Mouse (Mus musculus) liver, adult 2 months (tissue): ENCODE data around the gene Baiap2l2. TPM values are rescaled to one million over a fixed set of nuclear protein-coding genes. Genes with fewer than 3 reads are reported as not detected.
"Not testable (repeated sequence)": the region's sequence is repeated elsewhere in the genome, so short reads cannot be mapped to it uniquely, and the experiment has no call there.

Source experiments
- DNase-seq: peaks from one replicate; pipeline ENCODE4 v3.0.0-alpha.2; 2011; ENCODE audit warnings: low read depth, low spot score; ENCODE audit errors: extremely low read depth
- H3K27ac ChIP-seq: fragments of 200-500 bp; replicated peaks from 2 replicates; pipeline ENCODE4 v1.5.1; 2012; ENCODE audit warnings: low read depth, mild to moderate bottlenecking, control low read depth, inconsistent platforms, low read length; ENCODE audit not compliant: insufficient read depth
- H3K27me3 ChIP-seq: fragments of 200-500 bp; 2 replicates; pipeline ENCODE4 v1.6.1; 2012; ENCODE audit warnings: mild to moderate bottlenecking, moderate library complexity, low read length, inconsistent platforms; ENCODE audit not compliant: control insufficient read depth, insufficient read depth
- H3K36me3 ChIP-seq: fragments of 200-500 bp; 2 replicates; pipeline ENCODE4 v1.6.1; 2012; ENCODE audit warnings: low read length, inconsistent platforms; ENCODE audit not compliant: control insufficient read depth, insufficient read depth
- H3K4me1 ChIP-seq: fragments of 200-500 bp; 2 replicates; pipeline ENCODE4 v1.6.1; 2011; ENCODE audit warnings: low read length; ENCODE audit not compliant: control insufficient read depth, insufficient read depth
- H3K4me3 ChIP-seq: fragments of 200-500 bp; 2 replicates; pipeline ENCODE4 v1.5.1; 2011; ENCODE audit warnings: low read depth, mild to moderate bottlenecking, control low read depth, low read length, moderate library complexity; ENCODE audit not compliant: insufficient read depth
- H3K79me2 ChIP-seq: fragments of 200-500 bp; 2 replicates; pipeline ENCODE4 v1.6.1; 2012; ENCODE audit warnings: inconsistent platforms, mild to moderate bottlenecking, low read length, moderate library complexity; ENCODE audit not compliant: control insufficient read depth, insufficient read depth
- H3K9ac ChIP-seq: fragments of 200-500 bp; 2 replicates; pipeline ENCODE4 v1.6.1; 2012; ENCODE audit warnings: low read depth, mild to moderate bottlenecking, control low read depth, inconsistent platforms, low read length
- CTCF ChIP-seq: fragments of 200-500 bp; IDR thresholded peaks from 2 replicates; pipeline ENCODE4 v1.5.1; 2011; ENCODE audit warnings: low read depth, low read length, control low read depth
- POLR2A ChIP-seq: fragments of 200-500 bp; IDR thresholded peaks from 2 replicates; pipeline ENCODE4 v1.6.1; 2011; ENCODE audit warnings: low read length, control low read depth; ENCODE audit not compliant: insufficient read depth; ENCODE audit errors: extremely low read depth
- WGBS: fragments of 180-500 bp; shearing (Covaris S2); methylation state at CpG from one replicate; pipeline ENCODE4 v1.1.7; 2018; 5-methylcytosine and 5-hydroxymethylcytosine counted together
- polyA plus RNA-seq: library from polyadenylated mRNA; depleted of rRNA; stranded (reverse); fragments of >200 nt; gene quantifications from 2 replicates; pipeline ENCODE4 v1.2.3, GENCODE M21; 2012
- total RNA-seq: library from RNA; depleted of rRNA; stranded (reverse); fragments of >200 nt; gene quantifications from 2 replicates; pipeline ENCODE4 v1.2.3, GENCODE M21; 2014

Gene Baiap2l2
- total and polyA plus RNA-seq, 2 experiments, result 0.31 TPM; not detected in 1

DNA sequence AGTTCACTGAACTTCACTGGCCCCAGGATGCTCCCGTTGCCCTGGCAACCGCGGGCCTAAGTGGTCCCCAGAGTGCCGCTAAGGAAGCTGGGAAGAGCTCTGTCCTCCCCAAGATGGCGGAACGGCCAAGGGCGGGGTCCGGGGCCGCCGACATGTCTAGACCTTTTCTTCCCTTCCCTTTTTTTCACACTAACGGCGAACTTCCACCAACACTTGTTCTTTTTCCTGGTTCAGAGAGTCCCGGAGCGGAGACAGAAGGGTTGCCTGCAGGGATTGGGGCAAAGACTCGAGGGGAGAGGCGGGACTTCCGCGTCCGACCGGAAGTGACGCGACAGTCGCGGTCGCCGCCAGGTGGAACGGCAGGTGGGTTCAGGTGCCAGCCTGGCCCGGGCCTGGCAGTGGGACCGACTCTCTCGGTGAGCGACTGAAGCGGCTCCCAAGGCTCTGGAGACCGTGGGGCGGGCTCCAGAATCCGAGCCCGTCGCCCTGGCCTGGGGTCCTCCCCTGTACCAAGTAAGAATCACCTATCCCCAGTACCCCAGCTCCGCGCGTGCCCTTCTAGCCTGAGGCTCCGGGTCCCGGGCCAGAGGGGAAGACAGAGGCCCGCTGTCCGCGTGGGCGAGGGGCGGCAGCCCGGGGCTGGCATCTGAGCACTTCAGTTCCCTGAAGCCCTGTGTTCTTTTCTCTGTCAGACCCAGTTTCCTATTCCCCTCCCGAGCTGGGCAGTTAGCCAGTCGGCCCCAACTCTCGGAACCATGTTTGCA, 56.1 kb downstream of the Baiap2l2 start, which contains the start of the genes Pick1 and Gm49486:
Gene Pick1 (plus strand): TSS at position 116 of the 764 bp plus-strand sequence.
Gene Gm49486 (plus strand): TSS at position 334 of the 764 bp plus-strand sequence.
- no peaks in the 10 kb centered on the region for H3K79me2 ChIP-seq
- H3K36me3 ChIP-seq, result peaks cover 3% of the 10 kb centered on the region; the same call in 1 of the 2 replicates
- H3K4me1 ChIP-seq, result no peaks in the 10 kb centered on the region
- H3K27ac ChIP-seq, result peak within 1 kb of the TSS; percentile 91
- peak within 1 kb of the TSS; percentile 72 for H3K9ac ChIP-seq
- no peaks in the 10 kb centered on the region for H3K27me3 ChIP-seq
- TF ChIP-seq POLR2A (no peak), CTCF (no peak)
- peak within 1 kb of the TSS; percentile 80 for H3K4me3 ChIP-seq
- 1% methylated on average over 51 of the region's 51 CpGs for WGBS
- DNase-seq, result peak; percentile 71

DNA sequence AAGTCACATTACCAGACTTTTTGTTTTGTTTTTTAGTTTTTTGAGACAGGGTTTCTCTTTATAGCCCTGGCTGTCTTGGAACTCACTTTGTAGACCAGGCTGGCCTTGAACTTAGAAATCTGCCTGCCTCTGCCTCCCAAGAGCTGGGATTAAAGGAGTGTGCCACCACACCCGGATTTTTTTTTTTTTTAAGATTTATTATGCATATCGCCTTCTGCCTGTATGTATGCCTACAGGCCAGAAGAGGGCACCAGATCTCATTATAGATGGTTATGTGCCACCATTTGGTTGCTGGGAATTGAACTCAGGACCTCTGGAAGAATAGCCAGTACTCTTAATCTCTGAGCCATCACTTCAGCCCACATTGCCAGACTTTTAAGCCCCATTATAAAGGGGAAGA, 59.6 kb downstream of the Baiap2l2 start:
- not testable (repeated sequence) for H3K27ac ChIP-seq, H3K36me3 ChIP-seq, H3K4me3 ChIP-seq, H3K4me1 ChIP-seq, DNase-seq, H3K79me2 ChIP-seq, H3K27me3 ChIP-seq, H3K9ac ChIP-seq
- WGBS, result 67% methylated on average over 2 of the region's 2 CpGs

DNA sequence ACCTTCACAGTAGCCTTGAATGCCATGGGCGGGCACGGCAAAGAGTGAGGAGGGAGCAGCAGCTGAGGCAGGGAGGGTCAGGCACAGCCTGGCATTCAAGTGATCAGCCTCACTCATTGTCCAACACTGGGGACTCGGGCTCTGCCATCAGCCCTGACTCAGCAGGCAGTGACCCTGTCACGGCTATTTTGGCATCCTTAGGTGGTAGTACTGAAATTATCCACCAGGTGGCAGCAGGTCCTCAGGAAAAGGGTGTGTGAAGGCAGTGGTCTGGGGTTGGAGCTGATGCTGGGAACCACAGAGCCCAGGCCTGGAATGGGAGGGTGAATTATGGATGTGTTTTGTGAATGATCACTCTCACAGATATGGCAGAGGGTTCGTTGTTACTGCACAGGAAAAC, 60.7 kb downstream of the Baiap2l2 start:
- WGBS, result 16% methylated on average over 5 of the region's 5 CpGs

DNA sequence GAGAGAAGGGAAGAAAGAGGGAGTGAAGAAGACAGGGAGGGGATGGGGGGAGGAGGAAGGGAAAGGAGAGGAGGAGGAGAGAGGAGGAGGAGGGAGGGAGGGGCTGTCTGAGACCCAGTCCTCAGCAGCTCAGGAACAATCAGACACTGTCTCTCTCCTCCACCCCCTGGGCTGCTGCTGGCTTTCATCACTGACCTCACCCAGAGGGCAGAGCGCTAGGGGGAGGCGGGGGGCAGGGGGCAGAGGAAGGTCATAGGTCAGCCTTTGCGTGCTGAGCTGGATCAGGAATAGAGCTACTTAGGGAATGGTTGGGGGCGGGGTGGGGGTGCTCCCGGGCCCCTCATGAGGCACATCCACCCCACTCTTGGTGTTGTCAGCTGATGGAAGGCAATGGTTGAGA, 61.7 kb downstream of the Baiap2l2 start:
- no peak overlapping the region for H3K9ac ChIP-seq
- H3K79me2 ChIP-seq, result no peaks in the 10 kb centered on the region
- WGBS, result 19% methylated on average over 5 of the region's 5 CpGs
- H3K27ac ChIP-seq, result no peak overlapping the region
- no peak for DNase-seq
- H3K4me3 ChIP-seq, result no peak overlapping the region
- TF ChIP-seq POLR2A (no peak), CTCF (no peak)
- no peaks in the 10 kb centered on the region for H3K4me1 ChIP-seq
- H3K36me3 ChIP-seq, result no peaks in the 10 kb centered on the region
- H3K27me3 ChIP-seq, result no peaks in the 10 kb centered on the region

More for the DNA sequence above, 60.7 kb downstream of the Baiap2l2 start:
- Histone ChIP-seq H3K36me3 (no peaks in the 10 kb centered on the region), H3K9ac (no peak overlapping the region), H3K27ac (no peak overlapping the region), H3K4me1 (no peaks in the 10 kb centered on the region), H3K27me3 (no peaks in the 10 kb centered on the region), H3K4me3 (no peak overlapping the region), H3K79me2 (no peaks in the 10 kb centered on the region)
- TF ChIP-seq POLR2A (no peak), CTCF (peak; percentile 89)
- peak; percentile 50 for DNase-seq

DNA sequence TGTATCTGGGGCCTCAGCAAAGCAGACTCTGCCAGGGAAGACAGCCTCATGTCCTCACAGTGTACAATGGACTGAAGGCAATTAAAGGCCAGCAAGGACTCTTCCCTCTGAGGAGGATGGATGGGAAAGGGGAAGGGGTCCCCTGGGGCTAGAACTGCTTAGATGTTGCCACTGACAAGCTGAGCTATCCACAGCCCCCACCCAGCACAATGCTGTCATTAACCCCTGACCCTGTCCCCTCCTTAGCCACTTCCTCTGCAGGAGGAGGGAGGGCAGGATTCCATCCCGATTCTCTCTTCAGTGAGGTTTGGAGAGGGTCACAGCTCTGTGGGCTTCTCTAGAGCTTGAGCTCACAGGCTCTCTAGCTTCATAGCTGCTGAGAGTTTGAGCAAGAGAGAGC, 65.8 kb downstream of the Baiap2l2 start:
- H3K36me3 ChIP-seq, result no peaks in the 10 kb centered on the region
- TF ChIP-seq POLR2A (no peak), CTCF (no peak)
- no peak overlapping the region for H3K27ac ChIP-seq
- H3K9ac ChIP-seq, result no peak overlapping the region
- no peaks in the 10 kb centered on the region for H3K79me2 ChIP-seq
- no peaks in the 10 kb centered on the region for H3K4me1 ChIP-seq
- no peak for DNase-seq
- WGBS, result 48% methylated on average over 1 of the region's 1 CpGs
- H3K4me3 ChIP-seq, result no peak overlapping the region
- H3K27me3 ChIP-seq, result no peaks in the 10 kb centered on the region

DNA sequence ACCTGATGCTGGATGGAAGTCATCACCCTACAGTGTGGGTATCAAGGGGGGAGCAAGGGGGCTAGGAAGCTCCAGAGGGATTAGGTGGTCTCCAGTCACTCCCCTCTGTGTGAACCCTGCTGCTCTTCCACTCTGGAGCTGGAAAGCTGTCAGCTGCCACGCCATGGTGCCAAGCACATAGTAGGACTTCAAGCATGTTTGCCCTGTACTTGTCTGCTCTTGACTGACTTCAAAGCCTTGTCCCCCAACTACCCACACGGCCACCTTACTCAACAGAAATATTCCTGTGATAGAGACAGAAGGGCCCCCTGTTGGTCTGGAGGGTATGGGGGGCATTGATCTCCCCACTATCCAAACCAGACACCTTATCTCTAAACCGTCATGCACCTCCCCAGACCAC, 69.1 kb downstream of the Baiap2l2 start:
- Histone ChIP-seq H3K9ac (no peak overlapping the region), H3K4me3 (no peak overlapping the region), H3K27ac (no peak overlapping the region), H3K79me2 (no peaks in the 10 kb centered on the region), H3K27me3 (no peaks in the 10 kb centered on the region), H3K4me1 (no peaks in the 10 kb centered on the region), H3K36me3 (no peaks in the 10 kb centered on the region)
- WGBS, result 82% methylated on average over 3 of the region's 3 CpGs
- DNase-seq, result no peak
- TF ChIP-seq CTCF, result no peak
- no peak for TF ChIP-seq POLR2A
